ENCODE assay signal across 8 mouse cellular contexts in genomic region chr19:7494187-7495015, GRCm38 (mm10). TPM values are rescaled to one million over a fixed set of nuclear protein-coding genes. Genes with fewer than 3 reads are reported as not detected.
DNase-seq lines count a peak whose midpoint lies in the region; ATAC-seq and TF ChIP-seq lines count a peak whose summit lies in the region.

No protein-coding gene starts in this region.

- peak overlapping the region; percentile 75 for H3K4me3 ChIP-seq in ES-Bruce4 (ENCODE audit: low read depth, low read length)
- peak overlapping the region; percentile 67 for H3K4me3 ChIP-seq in forebrain, embryonic 14.5 days (ENCODE audit: low read depth, low read length)
- H3K4me3 ChIP-seq in lung, adult 2 months (replicated peaks; ENCODE audit: extremely low read depth, low read depth, low read length) = peak overlapping the region; percentile 72

- WGBS in forebrain, embryonic 14.5 days = under 1% methylated on average over 79 of the region's 84 CpGs
- under 1% methylated on average over 84 of the region's 84 CpGs for WGBS in lung, adult 2 months

- intact Hi-C loops in heart, postnatal 25 days (cut with DNase I) = no loop called here

- DNase-seq in forebrain, embryonic 14.5 days (ENCODE audit: low spot score) = peak; percentile 97
- DNase-seq in heart, postnatal 25 days (ENCODE audit: low spot score) = peak; percentile 94
- DNase-seq in layer of hippocampus, adult 18-20 months (ENCODE audit: low spot score in 2 of 2) = peak; percentile 99
- peak; percentile 92 for DNase-seq in lung, adult 2 months
- DNase-seq in thymus, adult 18-20 months = peak; percentile 83 to 85

- H3K4me2 ChIP-seq in forebrain, embryonic 14.5 days (ENCODE audit: low read length) = peak overlapping the region; percentile 75

- no peaks in the 10 kb centered on the region for H3K36me3 ChIP-seq in ES-Bruce4 (ENCODE audit: control insufficient read depth, insufficient read depth, low read length, poor library complexity, severe bottlenecking)
- H3K36me3 ChIP-seq in forebrain, embryonic 14.5 days (ENCODE audit: control insufficient read depth, insufficient read depth, low read length) = no peaks in the 10 kb centered on the region

- TF ChIP-seq CTCF in ES-Bruce4 (IDR thresholded peaks at IDR 0.05; ENCODE audit: low read depth, low read length) = no peak
- no peak for TF ChIP-seq CTCF in lung, adult 2 months (IDR thresholded peaks at IDR 0.05; ENCODE audit: insufficient read depth, low read length)

- peak overlapping the region; percentile 88 for H3K9ac ChIP-seq in ES-Bruce4 (ENCODE audit: low read depth, poor library complexity, severe bottlenecking)
- peak overlapping the region; percentile 91 for H3K9ac ChIP-seq in forebrain, embryonic 14.5 days (ENCODE audit: low read length)

- 0 out of 2 replicates have a peak, but pooled peaks have one; percentile 29 for TF ChIP-seq EP300 in ES-Bruce4 (IDR thresholded peaks at IDR 0.05; ENCODE audit: insufficient read depth, low read depth, low read length)

- H3K9me3 ChIP-seq in ES-Bruce4 (replicated peaks; ENCODE audit: control insufficient read depth, insufficient read depth, low read length, poor library complexity, severe bottlenecking) = no peaks in the 10 kb centered on the region
- H3K9me3 ChIP-seq in forebrain, embryonic 14.5 days (replicated peaks; ENCODE audit: control insufficient read depth, low read length) = no peaks in the 10 kb centered on the region

- H3K27me3 ChIP-seq in ES-Bruce4 (ENCODE audit: control insufficient read depth, insufficient read depth, low read length, poor library complexity, severe bottlenecking) = no peaks in the 10 kb centered on the region
- H3K27me3 ChIP-seq in forebrain, embryonic 14.5 days (replicated peaks; ENCODE audit: control insufficient read depth, insufficient read depth, low read length) = no peaks in the 10 kb centered on the region

- peak; percentile 98 for ATAC-seq in cerebellum, adult (ENCODE audit: insufficient number of reproducible peaks, low FRiP score, low TSS enrichment)
- peak; percentile 96 for ATAC-seq in forebrain, embryonic 14.5 days
- ATAC-seq in neutrophil, adult 5-6 weeks (ENCODE audit: extremely low read depth, insufficient number of reproducible peaks, low FRiP score, poor library complexity, severe bottlenecking) = peak; percentile 74

- peak overlapping the region; percentile 92 for H3K27ac ChIP-seq in ES-Bruce4 (ENCODE audit: insufficient read depth, low read length)
- peak overlapping the region; percentile 97 for H3K27ac ChIP-seq in forebrain, embryonic 14.5 days (ENCODE audit: low read depth, low read length)

- peaks cover 1% of the 10 kb centered on the region for H3K4me1 ChIP-seq in ES-Bruce4 (ENCODE audit: control insufficient read depth, insufficient read depth, low read length)
- H3K4me1 ChIP-seq in forebrain, embryonic 14.5 days (ENCODE audit: control insufficient read depth, insufficient read depth, low read length) = peaks cover 3% of the 10 kb centered on the region
- peaks cover 4% of the 10 kb centered on the region; the same call in 1 of the 2 replicates for H3K4me1 ChIP-seq in lung, adult 2 months (ENCODE audit: control insufficient read depth, insufficient read depth, low read length)

- no peak for TF ChIP-seq POLR2A in ES-Bruce4 (IDR thresholded peaks at IDR 0.05; ENCODE audit: insufficient read depth, low read length)
- TF ChIP-seq POLR2A in lung, adult 2 months (IDR thresholded peaks at IDR 0.05; ENCODE audit: borderline replicate concordance, extremely low read depth, low read depth, low read length) = peak; percentile 79; the same call in 1 of the 2 replicates

RNA-seq across cellular contexts. Expression of gene Atl3, which starts 0.6 kb away (rescaled TPM):
- 51.3 and 53.5 TPM in 2 replicates for polyA plus RNA-seq in ES-Bruce4 (2011; ENCODE audit: insufficient read depth, insufficient read length, low read depth, missing spikeins)
- 5.9 and 7.1 TPM in 2 replicates for polyA plus RNA-seq in forebrain, embryonic 14.5 days (2014; fragmentation: Nextera tagmentation; extraction: Ambion mirVana)
- total RNA-seq in heart, postnatal 25 days (2021) = 10 to 100 TPM; 15.5 to 19.2 TPM
- 10 to 100 TPM; 20.8 to 23.1 TPM for total RNA-seq in layer of hippocampus, adult 18-20 months (2021)
- polyA plus RNA-seq in lung, adult 2 months (2012; rRNA removed) = 15.4 and 24.5 TPM in 2 replicates
- total RNA-seq in neutrophil, adult 5-6 weeks (2017) = 35.8 and 36.1 TPM in 2 replicates

RNA-seq across cellular contexts. Expression of gene Rtn3, which starts 11.3 kb away (rescaled TPM):
- polyA plus RNA-seq in ES-Bruce4 (2011; ENCODE audit: insufficient read depth, insufficient read length, low read depth, missing spikeins) = 162 and 178 TPM in 2 replicates
- polyA plus RNA-seq in forebrain, embryonic 14.5 days (2014; fragmentation: Nextera tagmentation; extraction: Ambion mirVana) = 464 and 468 TPM in 2 replicates
- 10 to 100 TPM; 75.1 to 82.8 TPM for total RNA-seq in heart, postnatal 25 days (2021)
- total RNA-seq in layer of hippocampus, adult 18-20 months (2021) = 100 to 1,000 TPM; 755 to 762 TPM
- 106 and 107 TPM in 2 replicates for polyA plus RNA-seq in lung, adult 2 months (2012; rRNA removed)
- total RNA-seq in neutrophil, adult 5-6 weeks (2017) = 69.4 and 71.8 TPM in 2 replicates

Comparison
In these comparisons a context has a peak if more than half of its experiments do, and no peak if none do; other contexts are left out.
1. Peak in every context shown above with its lines: DNase-seq, ATAC-seq, H3K4me3 ChIP-seq and H3K27ac ChIP-seq.
2. RNA of gene Rtn3, which starts 11.3 kb away (total RNA-seq): 755 to 762 TPM in layer of hippocampus, adult 18-20 months; 75.1 to 82.8 TPM in heart, postnatal 25 days and 69.4 to 71.8 TPM in neutrophil, adult 5-6 weeks; every median in the first group is over 4 times any median in the second.